Mouse (Mus musculus) hindbrain, postnatal 0 days (tissue): Measurements from ENCODE around the gene Amacr. TPM values are rescaled to one million over a fixed set of nuclear protein-coding genes. Genes with fewer than 3 reads are reported as not detected.

Experiments used
- ATAC-seq: fragments of 200-750 bp; cut with Nextera tagmentation; 2 replicates; pipeline ENCODE4 v1.8.0; 2017; ENCODE audit warnings: mild to moderate bottlenecking, moderate TSS enrichment, moderate library complexity
- DNase-seq: peaks from one replicate; pipeline ENCODE4 v3.0.0-alpha.2; 2015; ENCODE audit warnings: low spot score
- H3K27ac ChIP-seq: fragments of 300-500 bp; sonication (generic); 2 replicates; pipeline ENCODE4 v1.5.1; 2014; ENCODE audit warnings: mild to moderate bottlenecking
- H3K27me3 ChIP-seq: fragments of 300-500 bp; sonication (generic); 2 replicates; pipeline ENCODE4 v1.6.1; 2014; ENCODE audit warnings: low read length, mixed read lengths; ENCODE audit not compliant: insufficient read depth
- H3K36me3 ChIP-seq: fragments of 300-500 bp; sonication (generic); 2 replicates; pipeline ENCODE4 v1.6.1; 2014; ENCODE audit warnings: low read length, mixed read lengths; ENCODE audit not compliant: insufficient read depth
- H3K4me1 ChIP-seq: fragments of 300-500 bp; sonication (generic); 2 replicates; pipeline ENCODE4 v1.6.1; 2014; ENCODE audit warnings: antibody characterized with exemption, low read length, mixed read lengths; ENCODE audit not compliant: insufficient read depth
- H3K4me2 ChIP-seq: fragments of 300-500 bp; sonication (generic); 2 replicates; pipeline ENCODE4 v1.6.1; 2014; ENCODE audit warnings: low read depth, mild to moderate bottlenecking, low read length, moderate library complexity, mixed read lengths
- H3K4me3 ChIP-seq: fragments of 300-500 bp; sonication (generic); 2 replicates; pipeline ENCODE4 v1.5.1; 2014; ENCODE audit warnings: low read length
- H3K9ac ChIP-seq: fragments of 300-500 bp; sonication (generic); replicated peaks from 2 replicates; pipeline ENCODE4 v1.6.1; 2014; ENCODE audit warnings: mild to moderate bottlenecking, low read length, moderate library complexity, mixed read lengths
- H3K9me3 ChIP-seq: fragments of 300-500 bp; sonication (generic); 2 replicates; pipeline ENCODE4 v1.6.1; 2016; ENCODE audit warnings: low read length, mixed read lengths
- CTCF ChIP-seq: IDR thresholded peaks from 2 replicates; pipeline ENCODE4 v1.5.1; 2016; ENCODE audit warnings: antibody characterized with exemption, control low read depth, low read depth
- WGBS: fragments of 180-500 bp; shearing (Covaris S2); extraction: QIAGEN DNeasy Blood & Tissue Kit; methylation state at CpG from one replicate; pipeline ENCODE4 v1.1.7; 2014; 5-methylcytosine and 5-hydroxymethylcytosine counted together
- polyA plus RNA-seq: library from polyadenylated mRNA; unstranded; fragments of >200 nt; fragmentation: Nextera tagmentation; extraction: Ambion mirVana; gene quantifications from 2 replicates; pipeline ENCODE4 v1.2.1, GENCODE M21; 2015
- total RNA-seq: library from RNA; depleted of rRNA; stranded (reverse); fragments of >200 nt; gene quantifications from 2 replicates; pipeline ENCODE4 v1.2.3, GENCODE M21; 2014

The Amacr gene
- total and polyA plus RNA-seq, 2 experiments from 2014 or later: 8.5 to 11.3 TPM

- no peaks in the 10 kb centered on the region for H3K9me3 ChIP-seq
- no peak overlapping the region for H3K4me3 ChIP-seq
- 0 out of 2 replicates have a peak, but pooled peaks have one; percentile 72 for ATAC-seq
- peak; percentile 5 for DNase-seq
- H3K4me2 ChIP-seq: peak overlapping the region; percentile 46
- H3K36me3 ChIP-seq: no peaks in the 10 kb centered on the region
- no peak for TF ChIP-seq CTCF
- no peaks in the 10 kb centered on the region for H3K27me3 ChIP-seq
- H3K4me1 ChIP-seq: 0 out of 2 replicates have a peak, but pooled peaks cover 4% of the 10 kb centered on the region
- WGBS: 26% methylated on average over 4 of the region's 4 CpGs
- no peak overlapping the region for H3K9ac ChIP-seq
- H3K27ac ChIP-seq: 0 out of 2 replicates have a peak overlapping the region, but pooled peaks have one; percentile 45
Observed at GRCm38 (mm10) chr15:10952760-10953305, 28.7 kb upstream of the Amacr start.

- H3K4me3 ChIP-seq: no peak overlapping the region
- H3K9ac ChIP-seq: no peak overlapping the region
- ATAC-seq (no peak), DNase-seq (no peak)
- H3K36me3 ChIP-seq: no peaks in the 10 kb centered on the region
- H3K9me3 ChIP-seq: no peaks in the 10 kb centered on the region
- H3K4me1 ChIP-seq: 0 out of 2 replicates have a peak, but pooled peaks cover 4% of the 10 kb centered on the region
- WGBS: 84% methylated on average over 1 of the region's 1 CpGs
- no peak for TF ChIP-seq CTCF
- no peak overlapping the region for H3K27ac ChIP-seq
- H3K27me3 ChIP-seq: no peaks in the 10 kb centered on the region
- no peak overlapping the region for H3K4me2 ChIP-seq
Observed at GRCm38 (mm10) chr15:10953465-10953864, 28.1 kb upstream of the Amacr start.

- Histone ChIP-seq H3K4me3 (no peak overlapping the region), H3K4me2 (no peak overlapping the region), H3K27ac (no peak overlapping the region), H3K9ac (no peak overlapping the region), H3K36me3 (no peaks in the 10 kb centered on the region), H3K9me3 (no peaks in the 10 kb centered on the region), H3K4me1 (0 out of 2 replicates have a peak, but pooled peaks cover 4% of the 10 kb centered on the region), H3K27me3 (no peaks in the 10 kb centered on the region)
- DNase-seq (no peak), ATAC-seq (no peak)
- TF ChIP-seq CTCF: no peak
- WGBS: 88% methylated on average over 6 of the region's 6 CpGs
Observed at GRCm38 (mm10) chr15:10954381-10955016, 27.1 kb upstream of the Amacr start.

DNA sequence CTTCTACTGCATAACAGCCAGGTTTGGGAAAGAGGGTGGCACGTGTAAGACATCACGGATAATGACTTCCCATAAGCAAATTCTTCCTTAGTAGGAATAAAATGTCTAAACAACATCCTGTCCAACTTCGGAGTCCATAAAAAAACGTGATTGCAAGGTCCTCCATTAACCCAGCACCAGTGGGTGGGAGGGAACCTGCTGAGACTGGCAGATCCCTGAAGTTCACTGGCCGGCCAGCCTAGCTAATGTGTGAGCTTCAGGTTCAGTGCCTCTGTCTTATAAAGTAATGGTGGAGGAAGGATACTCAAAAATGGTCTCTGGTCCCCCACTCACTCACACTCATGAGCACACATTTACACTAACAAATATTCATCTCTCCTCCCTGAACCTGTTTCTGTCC lies 26.4 kb upstream of the Amacr start:
- 70% methylated on average over 5 of the region's 5 CpGs for WGBS
- Histone ChIP-seq H3K4me1 (0 out of 2 replicates have a peak, but pooled peaks cover 4% of the 10 kb centered on the region), H3K27me3 (no peaks in the 10 kb centered on the region), H3K27ac (no peak overlapping the region), H3K36me3 (no peaks in the 10 kb centered on the region), H3K9me3 (no peaks in the 10 kb centered on the region), H3K4me2 (no peak overlapping the region), H3K9ac (no peak overlapping the region), H3K4me3 (no peak overlapping the region)
- no peak for TF ChIP-seq CTCF
- no peak for ATAC-seq
- DNase-seq: no peak

DNA sequence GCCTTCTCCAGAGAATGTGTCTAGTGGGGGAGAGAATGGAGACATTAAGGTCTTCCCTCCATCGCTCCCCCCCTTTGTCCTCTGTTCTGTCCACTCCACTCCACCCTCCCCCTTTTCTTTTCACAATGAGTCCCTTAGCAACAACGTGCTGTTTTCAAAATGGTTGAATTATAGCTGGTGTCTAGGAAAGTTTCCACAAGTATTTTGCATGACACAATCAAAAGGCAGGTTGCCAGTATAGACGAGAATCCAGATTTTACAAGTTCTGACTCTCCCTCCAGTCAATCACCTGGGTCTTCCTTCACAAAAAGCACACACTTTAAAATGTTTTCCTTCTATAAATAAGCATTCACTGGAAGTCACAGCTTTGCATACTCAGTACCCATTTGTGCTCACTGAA lies 24.9 kb upstream of the Amacr start:
- ATAC-seq: no peak
- Histone ChIP-seq H3K36me3 (no peaks in the 10 kb centered on the region), H3K27ac (no peak overlapping the region), H3K9me3 (no peaks in the 10 kb centered on the region), H3K4me3 (no peak overlapping the region), H3K4me2 (no peak overlapping the region), H3K27me3 (no peaks in the 10 kb centered on the region), H3K4me1 (0 out of 2 replicates have a peak, but pooled peaks cover 4% of the 10 kb centered on the region), H3K9ac (no peak overlapping the region)
- WGBS: 23% methylated on average over 3 of the region's 3 CpGs
- DNase-seq: no peak
- no peak for TF ChIP-seq CTCF

DNA sequence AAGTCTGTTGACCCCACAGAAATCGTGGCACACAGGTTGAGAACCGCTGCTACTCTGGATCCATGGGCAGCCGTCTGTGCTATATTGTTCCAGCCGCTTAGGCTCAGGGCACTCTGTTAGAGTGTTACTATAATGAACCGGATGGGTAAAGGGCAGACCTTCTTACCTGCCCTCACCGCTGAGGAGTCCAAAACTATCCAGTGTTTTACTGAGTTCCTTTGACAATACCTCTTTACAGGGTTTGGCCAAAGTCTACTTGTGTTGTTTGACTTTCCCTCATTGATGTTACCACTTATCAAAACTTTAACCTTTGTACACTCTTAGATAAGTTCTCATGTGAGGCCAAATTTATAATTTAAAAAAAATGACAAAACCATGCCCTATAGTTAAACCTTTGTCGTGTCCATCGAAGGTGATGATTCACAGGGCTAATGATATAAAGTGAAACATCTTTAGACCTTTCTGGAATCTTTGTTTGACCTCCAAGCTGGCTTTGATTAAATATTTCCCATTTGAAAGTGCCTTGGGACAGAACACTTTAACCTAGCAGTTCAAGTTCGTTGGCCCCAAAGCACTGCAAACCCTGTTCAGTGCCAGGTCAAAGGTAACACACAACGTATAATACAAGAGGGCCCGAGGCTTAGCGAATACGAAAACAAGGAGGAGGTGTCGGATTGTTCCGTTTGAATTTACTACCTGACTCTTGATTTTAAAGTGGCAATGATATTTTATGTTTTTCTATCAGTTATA lies 22.1 kb upstream of the Amacr start:
- 92% methylated on average over 15 of the region's 15 CpGs for WGBS
- Histone ChIP-seq H3K27ac (no peak overlapping the region), H3K36me3 (no peaks in the 10 kb centered on the region), H3K9ac (no peak overlapping the region), H3K9me3 (no peaks in the 10 kb centered on the region), H3K4me2 (no peak overlapping the region), H3K4me3 (no peak overlapping the region), H3K27me3 (no peaks in the 10 kb centered on the region), H3K4me1 (no peaks in the 10 kb centered on the region)
- TF ChIP-seq CTCF: no peak
- DNase-seq: no peak
- no peak for ATAC-seq

GRCm38 (mm10) chr15:10960267-10960666 lies 21.3 kb upstream of the Amacr start:
- no peak overlapping the region for H3K9ac ChIP-seq
- no peak for TF ChIP-seq CTCF
- H3K27me3 ChIP-seq: no peaks in the 10 kb centered on the region
- no peak for ATAC-seq
- no peak overlapping the region for H3K27ac ChIP-seq
- no peaks in the 10 kb centered on the region for H3K36me3 ChIP-seq
- no peak overlapping the region for H3K4me3 ChIP-seq
- H3K4me1 ChIP-seq: no peaks in the 10 kb centered on the region
- H3K4me2 ChIP-seq: no peak overlapping the region
- WGBS: 91% methylated on average over 5 of the region's 5 CpGs
- no peak for DNase-seq
- no peaks in the 10 kb centered on the region for H3K9me3 ChIP-seq
